Mouse (Mus musculus) macrophage (primary cell): Measurements from ENCODE around the gene Ctse. TPM values are rescaled to one million over a fixed set of nuclear protein-coding genes. Genes with fewer than 3 reads are reported as not detected.
"Not testable (repeated sequence)": the region's sequence is repeated elsewhere in the genome, so short reads cannot be mapped to it uniquely, and the experiment has no call there.

Source experiments
- H3K27ac ChIP-seq: fragments of 350-480 bp; formaldehyde crosslinking; 2 replicates; pipeline ENCODE4 v1.9.0; 2021
- H3K36me3 ChIP-seq: fragments of 350-480 bp; formaldehyde crosslinking; 2 replicates; pipeline ENCODE4 v1.9.0; 2021; ENCODE audit errors: inconsistent target
- H3K4me3 ChIP-seq: fragments of 350-480 bp; formaldehyde crosslinking; 2 replicates; pipeline ENCODE4 v1.9.0; 2021; ENCODE audit errors: inconsistent target
- H3K79me2 ChIP-seq: fragments of 350-480 bp; formaldehyde crosslinking; 2 replicates; pipeline ENCODE4 v1.9.0; 2021; ENCODE audit errors: inconsistent target
- WGBS: methylation state at CpG from one replicate; pipeline ENCODE4 v1.1.7; 2026; ENCODE audit warnings: inconsistent platforms; ENCODE audit not compliant: missing documents; 5-methylcytosine and 5-hydroxymethylcytosine counted together
- polyA plus RNA-seq: library from polyadenylated mRNA; stranded (reverse); fragments of 250-400 nt; gene quantifications from 3 replicates; pipeline ENCODE4 v1.2.4, GENCODE M21; 2018; ENCODE audit warnings: inconsistent platforms

Ctse gene
- polyA plus RNA-seq, 1 experiment from 2014 or later: 2.5 TPM

- H3K4me3 ChIP-seq, H3K36me3 ChIP-seq, H3K79me2 ChIP-seq, H3K27ac ChIP-seq: not testable (repeated sequence)
- 89% methylated on average over 3 of the region's 6 CpGs for WGBS
Observed at GRCm38 (mm10) chr1:131632216-131632615, 5.9 kb upstream of the Ctse start.

- H3K27ac ChIP-seq: no peak overlapping the region
- no peaks in the 10 kb centered on the region for H3K36me3 ChIP-seq
- H3K4me3 ChIP-seq: no peak overlapping the region
- H3K79me2 ChIP-seq: no peaks in the 10 kb centered on the region
Observed at GRCm38 (mm10) chr1:131634495-131634894, 3.6 kb upstream of the Ctse start.

- H3K27ac ChIP-seq: peak overlapping the region; percentile 34
- peak overlapping the region; percentile 22 for H3K4me3 ChIP-seq
- WGBS: 8% methylated on average over 9 of the region's 9 CpGs
- H3K79me2 ChIP-seq: no peaks in the 10 kb centered on the region
- H3K36me3 ChIP-seq: no peaks in the 10 kb centered on the region
Observed at GRCm38 (mm10) chr1:131638541-131639421, 675 bp downstream of the Ctse start.

GRCm38 (mm10) chr1:131640062-131640461, 2.0 kb downstream of the Ctse start:
- no peak overlapping the region for H3K4me3 ChIP-seq
- no peaks in the 10 kb centered on the region for H3K36me3 ChIP-seq
- H3K79me2 ChIP-seq: no peaks in the 10 kb centered on the region
- 85% methylated on average over 4 of the region's 4 CpGs for WGBS
- no peak overlapping the region for H3K27ac ChIP-seq

- H3K36me3 ChIP-seq: no peaks in the 10 kb centered on the region
- WGBS: 94% methylated on average over 13 of the region's 13 CpGs
- no peaks in the 10 kb centered on the region for H3K79me2 ChIP-seq
- H3K4me3 ChIP-seq: no peak overlapping the region
- no peak overlapping the region for H3K27ac ChIP-seq
Observed at GRCm38 (mm10) chr1:131641565-131641964, 3.5 kb downstream of the Ctse start.

GRCm38 (mm10) chr1:131642251-131642650, 4.1 kb downstream of the Ctse start:
- no peak overlapping the region for H3K4me3 ChIP-seq
- H3K79me2 ChIP-seq: no peaks in the 10 kb centered on the region
- no peak overlapping the region for H3K27ac ChIP-seq
- no peaks in the 10 kb centered on the region for H3K36me3 ChIP-seq
- WGBS: 80% methylated on average over 1 of the region's 2 CpGs

GRCm38 (mm10) chr1:131652670-131653443, 14.8 kb downstream of the Ctse start:
- H3K27ac ChIP-seq: no peak overlapping the region
- no peaks in the 10 kb centered on the region for H3K36me3 ChIP-seq
- WGBS: 81% methylated on average over 11 of the region's 12 CpGs
- H3K79me2 ChIP-seq: no peaks in the 10 kb centered on the region
- H3K4me3 ChIP-seq: no peak overlapping the region

- no peaks in the 10 kb centered on the region for H3K79me2 ChIP-seq
- 93% methylated on average over 6 of the region's 6 CpGs for WGBS
Observed at GRCm38 (mm10) chr1:131655601-131656000, 17.5 kb downstream of the Ctse start.

GRCm38 (mm10) chr1:131657945-131658354, 19.8 kb downstream of the Ctse start:
- H3K36me3 ChIP-seq: no peaks in the 10 kb centered on the region
- H3K27ac ChIP-seq: peak overlapping the region; percentile 78
- no peaks in the 10 kb centered on the region for H3K79me2 ChIP-seq
- WGBS: 0% methylated on average over 10 of the region's 11 CpGs
- no peak overlapping the region for H3K4me3 ChIP-seq

More at GRCm38 (mm10) chr1:131655601-131656000, 17.5 kb downstream of the Ctse start:
- no peak overlapping the region for H3K27ac ChIP-seq
- H3K36me3 ChIP-seq: no peaks in the 10 kb centered on the region
- no peak overlapping the region for H3K4me3 ChIP-seq

- no peaks in the 10 kb centered on the region for H3K36me3 ChIP-seq
- H3K4me3 ChIP-seq: no peak overlapping the region
- no peaks in the 10 kb centered on the region for H3K79me2 ChIP-seq
- H3K27ac ChIP-seq: no peak overlapping the region
- 46% methylated on average over 5 of the region's 5 CpGs for WGBS
Observed at GRCm38 (mm10) chr1:131659512-131660085, 21.5 kb downstream of the Ctse start.

GRCm38 (mm10) chr1:131660266-131660665, 22.2 kb downstream of the Ctse start:
- Histone ChIP-seq H3K4me3 (no peak overlapping the region), H3K79me2 (no peaks in the 10 kb centered on the region), H3K36me3 (no peaks in the 10 kb centered on the region), H3K27ac (no peak overlapping the region)
- 94% methylated on average over 2 of the region's 2 CpGs for WGBS

- Histone ChIP-seq H3K27ac (no peak overlapping the region), H3K36me3 (no peaks in the 10 kb centered on the region), H3K4me3 (no peak overlapping the region), H3K79me2 (no peaks in the 10 kb centered on the region)
- 97% methylated on average over 7 of the region's 7 CpGs for WGBS
Observed at GRCm38 (mm10) chr1:131660716-131661472, 22.8 kb downstream of the Ctse start.

GRCm38 (mm10) chr1:131661749-131662148, 23.6 kb downstream of the Ctse start:
- H3K36me3 ChIP-seq: no peaks in the 10 kb centered on the region
- H3K27ac ChIP-seq: no peak overlapping the region
- H3K4me3 ChIP-seq: no peak overlapping the region
- H3K79me2 ChIP-seq: no peaks in the 10 kb centered on the region
- 91% methylated on average over 3 of the region's 3 CpGs for WGBS

- WGBS: 94% methylated on average over 9 of the region's 9 CpGs
- no peaks in the 10 kb centered on the region for H3K36me3 ChIP-seq
- no peak overlapping the region for H3K4me3 ChIP-seq
- no peak overlapping the region for H3K27ac ChIP-seq
- H3K79me2 ChIP-seq: no peaks in the 10 kb centered on the region
Observed at GRCm38 (mm10) chr1:131663286-131663995, 25.3 kb downstream of the Ctse start.
